Mouse (Mus musculus): Measurements from ENCODE around the gene Xdh.

Xdh gene

DNA sequence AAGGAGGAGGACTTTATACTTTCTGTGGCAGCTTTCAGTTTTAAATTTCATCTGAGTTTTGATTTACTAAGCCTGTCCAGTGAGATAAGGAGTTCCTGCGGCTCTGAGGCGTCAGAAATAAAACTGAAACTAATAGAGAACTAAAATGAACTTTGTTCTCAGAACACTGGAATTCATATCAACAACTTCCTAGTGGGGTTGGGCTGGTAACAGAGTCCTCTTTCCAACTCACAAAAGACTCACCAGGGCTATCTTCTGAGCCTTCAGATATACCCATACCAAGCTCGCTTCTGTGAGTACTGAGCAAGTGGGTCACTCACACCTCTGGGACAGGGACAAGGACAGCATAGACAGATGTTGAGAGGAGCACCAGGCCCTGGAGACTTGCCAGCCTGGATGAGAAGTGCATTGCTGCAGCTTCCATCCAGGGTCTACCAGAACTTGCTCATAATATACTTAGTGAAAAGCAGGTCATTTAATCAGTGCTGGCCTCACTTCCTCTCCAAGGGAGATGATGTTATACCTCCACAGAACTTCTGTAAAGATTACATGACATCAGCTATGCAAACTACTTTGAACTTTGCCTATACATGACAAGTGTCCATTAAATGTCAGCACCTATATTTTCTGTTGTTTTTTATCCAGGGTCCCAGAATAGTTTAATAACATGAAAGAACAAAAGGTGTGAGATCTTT, 7.6 kb downstream of the Xdh start:
- DNase-seq (ENCODE audit: low read depth), result peak; percentile 27

GRCm38 (mm10) chr17:73941816-73942215, 8.2 kb downstream of the Xdh start:
- DNase-seq (ENCODE audit: low read depth), result no peak

GRCm38 (mm10) chr17:73937073-73937472, 12.9 kb downstream of the Xdh start:
- no peak for DNase-seq (ENCODE audit: low read depth)

GRCm38 (mm10) chr17:73935163-73935562, 14.8 kb downstream of the Xdh start:
- no peak for DNase-seq (ENCODE audit: low read depth)

- DNase-seq (ENCODE audit: low read depth), result no peak
Observed at GRCm38 (mm10) chr17:73934281-73934680, 15.7 kb downstream of the Xdh start.

GRCm38 (mm10) chr17:73933616-73934015, 16.4 kb downstream of the Xdh start:
- no peak for DNase-seq (ENCODE audit: low read depth)

GRCm38 (mm10) chr17:73932497-73933059, 17.4 kb downstream of the Xdh start:
- no peak for DNase-seq (ENCODE audit: low read depth)

GRCm38 (mm10) chr17:73919520-73919919, 30.5 kb downstream of the Xdh start:
- DNase-seq (ENCODE audit: low read depth), result no peak

DNA sequence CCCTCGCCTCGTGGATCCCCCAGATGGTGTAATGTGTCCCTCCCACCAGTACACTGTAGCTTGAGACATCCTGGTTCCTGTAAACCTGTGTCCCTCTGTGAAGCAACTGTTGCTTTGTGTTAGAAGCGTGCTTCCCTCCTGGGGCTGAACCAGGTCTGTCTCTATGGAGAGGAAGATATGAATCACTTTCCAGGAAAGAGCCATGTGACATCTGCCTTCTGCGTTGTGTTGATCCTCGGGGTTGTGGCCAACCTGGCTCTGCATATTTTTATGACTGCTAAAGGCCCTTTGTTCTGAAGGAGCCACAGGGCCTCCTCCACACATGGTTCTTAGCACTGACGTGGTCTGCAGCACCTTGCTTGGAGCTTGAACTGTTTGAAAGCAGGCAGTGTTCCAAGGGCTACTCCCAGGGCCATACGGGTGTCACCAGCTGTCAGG, 31.0 kb downstream of the Xdh start:
- no peak for DNase-seq (ENCODE audit: low read depth)

- no peak for DNase-seq (ENCODE audit: low read depth)
Observed at GRCm38 (mm10) chr17:73918138-73918537, 31.9 kb downstream of the Xdh start.

GRCm38 (mm10) chr17:73917713-73918112, 32.3 kb downstream of the Xdh start:
- no peak for DNase-seq (ENCODE audit: low read depth)

DNA sequence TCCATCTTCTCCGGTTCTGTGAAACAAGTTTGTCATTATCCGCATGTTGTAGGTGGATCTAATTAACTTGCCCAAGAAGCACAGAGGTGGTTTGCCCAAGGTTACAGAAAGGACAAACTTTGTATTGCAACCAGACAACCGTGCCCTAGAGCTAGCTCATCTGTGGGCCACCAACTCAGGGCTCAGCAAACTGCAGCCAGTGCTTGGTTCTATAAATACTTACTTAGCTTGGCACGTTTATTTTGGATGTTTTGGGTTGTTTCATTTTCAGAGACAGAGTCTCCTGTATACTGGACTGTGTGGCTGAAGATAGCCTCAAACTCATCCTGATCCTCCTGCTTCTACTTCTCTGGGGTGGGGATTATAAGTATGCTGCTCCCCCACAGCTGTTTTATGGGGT, 35.3 kb downstream of the Xdh start:
- DNase-seq (ENCODE audit: low read depth), result no peak

DNA sequence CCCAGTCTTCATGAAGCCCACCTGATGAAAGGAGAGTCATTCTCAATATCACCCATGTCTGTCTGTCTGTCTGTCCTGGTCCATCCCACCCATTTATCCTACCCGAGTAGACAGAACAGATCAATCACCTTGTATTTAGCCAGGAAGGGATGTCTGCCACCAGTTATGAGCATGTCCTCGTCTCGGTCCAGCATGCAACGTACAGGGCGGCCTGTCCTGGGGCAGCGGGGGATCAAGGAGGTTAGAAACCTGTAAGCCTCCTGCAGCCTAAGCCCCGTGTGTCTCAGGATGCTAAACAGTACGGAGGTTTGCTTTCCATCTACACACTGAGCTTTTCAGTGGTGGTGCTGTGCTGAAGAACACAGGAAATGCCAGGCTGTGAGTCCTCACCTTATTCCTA, 43.9 kb downstream of the Xdh start:
- DNase-seq (ENCODE audit: low read depth), result no peak

DNA sequence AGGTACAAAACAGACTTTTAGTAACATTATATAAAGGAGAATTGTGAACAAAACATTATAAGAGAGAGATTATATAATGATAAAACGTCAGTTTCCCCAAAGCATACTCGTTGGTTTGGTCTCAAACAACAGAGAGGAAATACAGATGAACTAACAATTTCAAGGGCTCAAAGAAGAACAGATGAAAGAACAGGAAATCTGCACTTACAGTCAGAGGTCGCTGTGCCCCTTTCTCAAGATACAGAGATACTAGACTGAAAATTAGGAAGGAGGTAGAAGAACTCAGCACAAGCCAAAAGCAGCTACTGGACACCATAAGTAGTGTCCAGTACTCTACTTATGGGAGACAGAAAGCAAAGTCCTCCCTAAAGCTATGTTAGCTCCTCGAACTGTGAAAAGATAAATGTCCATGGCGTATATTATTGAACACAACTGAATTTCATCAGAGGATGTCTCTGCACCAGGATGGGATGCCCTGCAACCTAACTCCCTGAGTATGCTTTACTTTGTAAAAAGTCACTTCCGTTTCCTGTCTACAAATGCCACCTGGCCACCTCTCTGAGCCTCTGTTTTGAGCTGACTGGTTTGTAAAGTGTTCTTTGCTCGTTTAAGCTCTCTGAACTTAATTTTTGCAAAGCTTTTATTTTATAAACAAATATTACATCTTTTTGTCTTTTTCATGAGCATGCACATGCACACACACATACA, 44.8 kb downstream of the Xdh start:
- peak; percentile 76 for DNase-seq (ENCODE audit: low read depth)

DNA sequence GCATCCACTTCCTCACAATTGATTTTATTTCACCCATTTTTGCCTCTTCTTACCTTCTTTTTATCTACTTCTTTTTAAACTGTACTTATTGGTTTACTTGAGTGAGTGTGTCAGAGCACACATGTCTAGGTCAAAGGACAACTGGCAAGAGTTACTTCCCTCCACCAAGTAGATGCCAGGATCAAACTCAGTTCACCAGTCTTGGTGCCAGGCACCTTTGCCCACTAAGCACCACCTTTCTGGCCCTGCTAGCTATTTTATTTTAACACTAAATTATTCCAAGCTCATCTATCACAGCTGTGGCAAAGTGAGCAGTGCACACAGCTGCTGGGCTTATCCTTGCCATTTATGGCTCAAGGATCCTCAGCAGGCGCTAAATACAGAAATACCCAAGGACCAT, 46.9 kb downstream of the Xdh start:
- no peak for DNase-seq (ENCODE audit: low read depth)

DNA sequence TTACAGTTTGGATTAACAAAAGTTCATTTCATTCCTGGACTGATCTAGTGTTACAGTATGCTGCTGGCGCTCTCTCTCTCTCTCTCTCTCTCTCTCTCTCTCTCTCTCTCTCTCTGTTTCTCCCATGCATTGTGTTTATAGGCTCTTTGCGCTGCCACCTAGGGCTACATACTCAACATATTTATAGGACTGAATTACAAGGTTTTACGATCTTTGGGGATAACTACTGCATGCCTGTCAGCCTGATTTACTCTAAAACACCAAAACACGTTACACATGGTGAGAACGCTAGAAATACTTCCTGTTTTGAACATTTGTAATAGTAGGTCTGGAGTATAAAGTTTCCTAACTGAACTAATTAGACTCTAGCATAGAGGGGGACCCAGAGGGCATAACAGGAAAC, 47.8 kb downstream of the Xdh start:
- peak; percentile 49 for DNase-seq (ENCODE audit: low read depth)

DNA sequence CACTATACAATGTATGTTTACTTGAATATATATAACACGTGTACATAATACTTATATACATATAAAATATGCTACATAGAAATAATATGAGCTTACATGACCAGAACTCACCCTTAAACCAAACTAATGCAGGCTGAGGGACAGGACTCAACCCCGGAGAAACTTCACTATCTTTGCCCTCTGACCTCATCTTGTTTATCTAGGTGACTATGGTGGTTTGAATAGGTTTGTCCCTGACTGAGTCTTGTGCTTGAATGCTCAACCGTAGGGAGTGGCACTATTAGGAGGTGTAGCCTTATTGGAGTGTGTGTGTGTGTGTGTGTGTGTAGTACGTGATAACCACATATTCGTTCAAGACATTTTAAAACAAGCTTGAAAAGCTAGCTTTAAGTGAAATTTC, 55.6 kb downstream of the Xdh start:
- DNase-seq (ENCODE audit: low read depth), result no peak

DNA sequence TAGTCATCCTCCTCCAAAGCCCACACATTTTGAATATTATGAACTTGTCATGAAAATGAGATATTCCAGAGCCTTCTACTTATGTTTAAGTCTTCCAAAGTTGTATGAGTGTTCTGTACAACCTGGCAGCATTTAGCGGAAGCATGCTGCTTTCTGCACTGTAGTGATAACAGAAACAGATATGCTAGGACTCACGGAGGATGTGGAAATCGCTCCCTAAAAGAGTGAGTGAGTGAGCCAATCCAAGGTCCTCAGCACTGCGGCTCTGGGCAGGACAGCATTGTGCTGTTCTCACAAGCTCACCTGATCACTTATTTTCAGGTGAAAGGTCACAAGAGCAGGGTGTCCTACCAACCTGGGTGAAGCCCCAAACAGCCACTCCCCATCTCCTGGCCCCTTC, 56.2 kb downstream of the Xdh start:
- DNase-seq (ENCODE audit: low read depth), result no peak

- DNase-seq (ENCODE audit: low read depth), result peak; percentile 70
Observed at GRCm38 (mm10) chr17:73893207-73893606, 56.8 kb downstream of the Xdh start.

GRCm38 (mm10) chr17:73891590-73891989, 58.4 kb downstream of the Xdh start:
- peak; percentile 71 for DNase-seq (ENCODE audit: low read depth)

DNA sequence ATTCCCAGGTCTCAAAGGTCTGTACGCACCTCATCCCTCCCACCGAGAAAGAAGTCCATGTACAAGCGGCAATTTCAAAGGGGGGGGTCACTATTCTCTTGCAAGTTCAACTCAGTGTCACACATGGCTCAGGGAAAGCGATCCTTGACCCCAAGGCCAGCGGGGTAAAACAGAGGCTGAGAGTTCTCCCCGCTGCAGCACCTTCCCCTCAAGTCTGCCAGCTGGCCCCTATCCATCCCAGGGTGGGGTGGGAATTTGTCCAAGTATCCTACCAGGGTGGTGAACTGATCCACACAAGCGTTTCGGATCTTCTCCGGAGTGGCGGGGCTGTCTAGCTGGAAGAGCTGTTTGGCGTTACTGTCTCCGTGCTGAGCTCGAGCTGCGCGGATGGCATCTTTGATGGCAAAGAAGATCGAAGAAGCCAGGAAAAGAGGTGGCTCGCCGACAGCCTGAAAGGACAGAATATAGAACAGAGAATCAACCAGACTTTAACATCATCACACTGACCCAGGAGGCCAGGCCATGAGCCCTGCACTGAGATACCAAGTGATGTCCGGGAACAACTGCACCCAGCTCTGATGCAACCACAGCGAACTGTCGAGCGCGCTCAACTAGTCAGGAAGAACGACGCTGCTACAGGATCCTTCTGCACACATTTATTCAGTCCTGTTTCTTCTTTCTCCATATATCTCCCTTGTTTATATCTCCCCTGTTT, 63.8 kb downstream of the Xdh start:
- DNase-seq (ENCODE audit: low read depth), result no peak

DNA sequence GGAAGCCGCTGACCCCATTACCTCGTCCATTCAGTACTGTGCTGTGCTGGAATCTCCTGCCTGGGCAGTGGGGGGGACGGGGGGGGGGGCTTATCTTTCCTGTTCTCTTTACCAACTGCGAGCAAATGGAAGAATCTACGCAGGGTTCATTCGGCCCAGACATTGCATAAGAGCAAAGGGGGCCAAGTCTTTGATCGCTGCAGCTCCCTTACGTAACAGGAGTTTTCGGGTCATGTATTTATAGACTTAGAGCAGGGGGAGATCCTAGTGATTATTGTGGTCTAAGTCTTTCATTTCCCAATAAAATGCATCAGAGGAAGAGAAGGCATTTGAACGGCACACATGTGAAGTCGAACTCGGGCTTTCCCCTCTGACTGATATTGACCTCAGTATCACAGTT, 66.7 kb downstream of the Xdh start:
- DNase-seq (ENCODE audit: low read depth), result no peak

DNA sequence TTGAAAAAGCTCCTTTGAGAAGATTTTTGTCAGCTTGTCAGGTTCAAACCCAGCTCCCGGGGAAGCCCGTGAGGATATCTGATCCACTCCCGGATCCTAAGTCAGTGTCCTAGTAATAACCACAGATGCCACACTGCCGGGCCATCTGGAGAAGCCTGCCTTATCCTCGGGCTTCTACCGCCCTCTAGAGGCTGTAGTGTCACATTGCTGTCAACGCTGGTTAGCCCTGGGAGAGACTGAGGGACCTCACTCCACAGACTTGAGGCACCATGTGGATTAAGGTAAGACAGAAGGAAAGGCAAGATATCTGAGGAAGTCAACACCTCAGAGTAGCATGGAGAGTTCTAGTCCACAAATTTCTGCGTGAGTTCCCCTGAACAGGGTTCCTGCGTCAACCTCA, 67.8 kb downstream of the Xdh start:
- peak; percentile 87 for DNase-seq (ENCODE audit: low read depth)

All from naive thymus-derived CD4-positive, alpha-beta T cell, adult 2 months (primary cell).